Mouse (Mus musculus) limb, embryonic 12.5 days (tissue): ENCODE measurements around the gene Gm28576. TPM values are rescaled to one million over a fixed set of nuclear protein-coding genes. Genes with fewer than 3 reads are reported as not detected.
"Not testable (repeated sequence)": the region's sequence is repeated elsewhere in the genome, so short reads cannot be mapped to it uniquely, and the experiment has no call there.

Source experiments
- ATAC-seq: fragments of 200-750 bp; cut with Nextera tagmentation; 2 replicates; pipeline ENCODE4 v1.8.0; 2017; ENCODE audit warnings: low read depth, moderate TSS enrichment; ENCODE audit not compliant: insufficient number of reproducible peaks, insufficient read depth, low FRiP score, low TSS enrichment
- H3K27ac ChIP-seq: fragments of 300-500 bp; sonication (generic); 2 replicates; pipeline ENCODE4 v1.5.1; 2016; ENCODE audit warnings: mild to moderate bottlenecking, moderate library complexity
- H3K27me3 ChIP-seq: fragments of 300-500 bp; sonication (generic); 2 replicates; pipeline ENCODE4 v1.6.1; 2016; ENCODE audit warnings: mild to moderate bottlenecking, moderate library complexity
- H3K36me3 ChIP-seq: fragments of 300-500 bp; sonication (generic); 2 replicates; pipeline ENCODE4 v1.6.1; 2016; ENCODE audit warnings: mild to moderate bottlenecking, moderate library complexity
- H3K4me1 ChIP-seq: fragments of 300-500 bp; sonication (generic); replicated peaks from 2 replicates; pipeline ENCODE4 v1.6.1; 2016
- H3K4me2 ChIP-seq: fragments of 300-500 bp; sonication (generic); 2 replicates; pipeline ENCODE4 v1.6.1; 2016; ENCODE audit warnings: mild to moderate bottlenecking, moderate library complexity
- H3K4me3 ChIP-seq: fragments of 300-500 bp; sonication (generic); replicated peaks from 2 replicates; pipeline ENCODE4 v1.5.1; 2016; ENCODE audit warnings: mild to moderate bottlenecking
- H3K9ac ChIP-seq: fragments of 300-500 bp; sonication (generic); replicated peaks from 2 replicates; pipeline ENCODE4 v1.6.1; 2016; ENCODE audit warnings: mild to moderate bottlenecking, moderate library complexity
- H3K9me3 ChIP-seq: fragments of 300-500 bp; sonication (generic); 2 replicates; pipeline ENCODE4 v1.6.1; 2016; ENCODE audit warnings: mild to moderate bottlenecking, moderate library complexity
- WGBS: fragments of 180-500 bp; shearing (Covaris S2); methylation state at CpG from one replicate; pipeline ENCODE4 v1.1.7; 2016; 5-methylcytosine and 5-hydroxymethylcytosine counted together
- polyA plus RNA-seq: library from polyadenylated mRNA; unstranded; fragments of >200 nt; fragmentation: Nextera tagmentation; extraction: Ambion mirVana; gene quantifications from 2 replicates; pipeline ENCODE4 v1.2.1, GENCODE M21; 2016

The Gm28576 gene
- polyA plus RNA-seq = not detected in 2 replicates

DNA sequence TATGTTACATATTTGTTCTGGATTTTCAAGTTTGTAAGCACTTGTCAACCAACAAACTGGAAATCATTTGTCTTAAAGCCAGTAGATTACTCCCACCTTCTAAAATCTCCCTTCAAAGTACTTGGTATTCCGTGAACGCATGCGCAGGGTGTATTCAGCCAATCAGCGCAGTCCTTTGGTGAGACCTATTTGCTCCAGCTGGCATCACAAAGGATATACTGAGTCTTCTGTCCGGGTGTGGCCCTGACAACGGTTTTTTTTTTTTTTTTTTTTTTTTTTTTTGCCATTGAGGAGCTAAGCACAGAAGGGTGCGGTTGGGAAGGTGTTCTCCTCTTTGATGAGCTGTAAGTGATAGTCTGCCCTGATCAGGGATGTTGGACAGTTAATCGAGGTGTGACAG is at the start of gene Gm28576:
TSS of gene Gm28576 (plus strand) at position 301 of the 400 bp plus-strand sequence.
- H3K36me3 ChIP-seq, H3K27me3 ChIP-seq, H3K9ac ChIP-seq, H3K9me3 ChIP-seq, H3K4me3 ChIP-seq, H3K4me1 ChIP-seq, H3K4me2 ChIP-seq, H3K27ac ChIP-seq, ATAC-seq: not testable (repeated sequence)
- no CpG with 5 or more reads among the region's 8 CpGs for WGBS

Other genes starting within 250 kb of the Gm28576 start
- not detected in 2 replicates for gene Gm20826, start 84.5 kb upstream of the Gm28576 start, polyA plus RNA-seq